Mouse (Mus musculus) midbrain, embryonic 15.5 days (tissue): ENCODE data around the gene Tacstd2. TPM values are rescaled to one million over a fixed set of nuclear protein-coding genes. Genes with fewer than 3 reads are reported as not detected.
A peak's percentile ranks its signal among the peaks of the same experiment; 100 is the strongest.

Experiments
- ATAC-seq: fragments of 200-750 bp; cut with Nextera tagmentation; replicated peaks from 2 replicates; pipeline ENCODE4 v1.8.0; 2017; ENCODE audit warnings: moderate TSS enrichment
- H3K27ac ChIP-seq: fragments of 300-500 bp; sonication (generic); 2 replicates; pipeline ENCODE4 v1.5.1; 2015; ENCODE audit warnings: mild to moderate bottlenecking, inconsistent platforms
- H3K27me3 ChIP-seq: fragments of 300-500 bp; sonication (generic); replicated peaks from 2 replicates; pipeline ENCODE4 v1.6.1; 2015; ENCODE audit warnings: inconsistent platforms
- H3K36me3 ChIP-seq: fragments of 300-500 bp; sonication (generic); replicated peaks from 2 replicates; pipeline ENCODE4 v1.6.1; 2015; ENCODE audit warnings: inconsistent platforms
- H3K4me1 ChIP-seq: fragments of 300-500 bp; sonication (generic); 2 replicates; pipeline ENCODE4 v1.6.1; 2015; ENCODE audit warnings: inconsistent platforms
- H3K4me2 ChIP-seq: fragments of 300-500 bp; sonication (generic); 2 replicates; pipeline ENCODE4 v1.6.1; 2015; ENCODE audit warnings: inconsistent platforms, mild to moderate bottlenecking, moderate library complexity
- H3K4me3 ChIP-seq: fragments of 300-500 bp; sonication (generic); 2 replicates; pipeline ENCODE4 v1.5.1; 2015; ENCODE audit warnings: mild to moderate bottlenecking, inconsistent platforms
- H3K9ac ChIP-seq: fragments of 300-500 bp; sonication (generic); 2 replicates; pipeline ENCODE4 v1.6.1; 2015; ENCODE audit warnings: mild to moderate bottlenecking, inconsistent platforms
- H3K9me3 ChIP-seq: fragments of 300-500 bp; sonication (generic); 2 replicates; pipeline ENCODE4 v1.6.1; 2016; ENCODE audit warnings: inconsistent platforms
- WGBS: fragments of 180-500 bp; shearing (Covaris S2); methylation state at CpG from one replicate; pipeline ENCODE4 v1.1.7; 2015; ENCODE audit warnings: mixed read lengths; 5-methylcytosine and 5-hydroxymethylcytosine counted together
- polyA plus RNA-seq: library from polyadenylated mRNA; unstranded; fragments of >200 nt; fragmentation: Nextera tagmentation; extraction: Ambion mirVana; gene quantifications from 2 replicates; pipeline ENCODE4 v1.2.1, GENCODE M21; 2015

The Tacstd2 gene
- 1.5 and 2.1 TPM in 2 replicates for polyA plus RNA-seq

- Histone ChIP-seq H3K4me3 (peak within 1 kb of the TSS; percentile 50), H3K27me3 (peaks cover 60% of the 10 kb centered on the region), H3K4me1 (peaks cover 21% of the 10 kb centered on the region), H3K27ac (no peak within 1 kb of the TSS), H3K4me2 (peak within 1 kb of the TSS; percentile 77), H3K36me3 (no peaks in the 10 kb centered on the region), H3K9me3 (no peaks in the 10 kb centered on the region), H3K9ac (peak within 1 kb of the TSS; percentile 35)
- WGBS: 3% methylated on average over 8 of the region's 8 CpGs
- ATAC-seq: no peak
Observed at GRCm38 (mm10) chr6:67535777-67536054, at the start of gene Tacstd2. Gene Tacstd2 (minus strand): TSS chr6:67535796.

DNA sequence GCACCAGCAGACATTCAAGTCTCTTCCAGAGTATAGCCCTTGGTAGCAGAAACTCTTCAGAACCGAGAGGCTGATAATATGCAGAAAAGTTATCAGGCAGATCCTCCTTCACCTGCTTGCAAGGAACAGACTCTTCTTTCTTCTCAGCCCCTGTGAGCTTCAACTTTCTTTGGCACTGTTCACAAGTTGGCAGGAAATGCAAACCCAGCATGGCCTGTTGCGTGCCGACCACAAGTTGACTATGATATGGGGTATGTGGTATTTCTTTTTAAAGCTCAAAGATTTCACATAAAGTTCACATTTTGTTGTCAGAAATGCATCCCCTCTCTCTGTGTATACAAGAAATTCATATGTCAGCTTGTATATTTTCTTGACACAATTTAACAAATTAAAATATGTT is 30.7 kb upstream of the Tacstd2 start:
- H3K4me1 ChIP-seq: no peaks in the 10 kb centered on the region
- 92% methylated on average over 3 of the region's 3 CpGs for WGBS

DNA sequence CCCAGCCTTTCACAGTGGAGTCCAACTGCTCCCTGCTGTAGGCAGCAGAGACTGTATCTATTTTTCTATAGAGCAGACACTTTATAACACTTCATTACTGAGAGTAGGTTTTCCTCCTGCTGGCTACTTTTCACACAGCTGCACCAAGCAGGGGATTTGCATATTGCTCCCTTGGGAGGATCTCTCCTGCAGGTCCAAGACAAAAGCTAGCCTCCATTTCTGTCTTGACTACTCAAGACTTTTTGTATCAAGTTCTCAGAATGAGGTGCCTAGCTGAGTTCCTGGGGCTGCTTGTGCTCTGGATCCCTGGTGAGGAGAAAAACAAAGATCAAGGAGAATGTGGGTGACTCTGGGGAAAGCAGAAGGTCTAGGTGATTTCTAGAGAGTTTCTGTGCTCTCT is 19.8 kb upstream of the Tacstd2 start:
- Histone ChIP-seq H3K36me3 (no peaks in the 10 kb centered on the region), H3K9me3 (no peaks in the 10 kb centered on the region), H3K4me2 (no peak overlapping the region), H3K4me1 (no peaks in the 10 kb centered on the region), H3K27me3 (no peaks in the 10 kb centered on the region), H3K4me3 (no peak overlapping the region), H3K27ac (no peak overlapping the region), H3K9ac (no peak overlapping the region)
- no peak for ATAC-seq

More for the DNA sequence above, 30.7 kb upstream of the Tacstd2 start:
- Histone ChIP-seq H3K4me2 (no peak overlapping the region), H3K36me3 (no peaks in the 10 kb centered on the region), H3K9me3 (no peaks in the 10 kb centered on the region), H3K9ac (no peak overlapping the region), H3K27me3 (no peaks in the 10 kb centered on the region), H3K27ac (no peak overlapping the region), H3K4me3 (no peak overlapping the region)
- no peak for ATAC-seq

GRCm38 (mm10) chr6:67549550-67549949 is 14.0 kb upstream of the Tacstd2 start:
- Histone ChIP-seq H3K27me3 (no peaks in the 10 kb centered on the region), H3K4me2 (no peak overlapping the region), H3K27ac (no peak overlapping the region), H3K36me3 (no peaks in the 10 kb centered on the region), H3K9ac (no peak overlapping the region), H3K4me1 (no peaks in the 10 kb centered on the region), H3K4me3 (no peak overlapping the region), H3K9me3 (no peaks in the 10 kb centered on the region)
- WGBS: 9% methylated on average over 1 of the region's 1 CpGs
- no peak for ATAC-seq

GRCm38 (mm10) chr6:67535005-67535776 is 405 bp downstream of the Tacstd2 start:
- peaks cover 60% of the 10 kb centered on the region for H3K27me3 ChIP-seq
- 1% methylated on average over 62 of the region's 62 CpGs for WGBS
- H3K4me1 ChIP-seq: peaks cover 21% of the 10 kb centered on the region
- H3K4me2 ChIP-seq: peak overlapping the region; percentile 77
- peak; percentile 79 for ATAC-seq
- peak overlapping the region; percentile 35 for H3K9ac ChIP-seq
- H3K36me3 ChIP-seq: no peaks in the 10 kb centered on the region
- H3K4me3 ChIP-seq: peak overlapping the region; percentile 50
- no peak overlapping the region for H3K27ac ChIP-seq
- no peaks in the 10 kb centered on the region for H3K9me3 ChIP-seq

- Histone ChIP-seq H3K27me3 (peaks cover 60% of the 10 kb centered on the region), H3K4me1 (peaks cover 21% of the 10 kb centered on the region)
- 7% methylated on average over 31 of the region's 31 CpGs for WGBS
Observed at GRCm38 (mm10) chr6:67534191-67535004, 1.2 kb downstream of the Tacstd2 start.

DNA sequence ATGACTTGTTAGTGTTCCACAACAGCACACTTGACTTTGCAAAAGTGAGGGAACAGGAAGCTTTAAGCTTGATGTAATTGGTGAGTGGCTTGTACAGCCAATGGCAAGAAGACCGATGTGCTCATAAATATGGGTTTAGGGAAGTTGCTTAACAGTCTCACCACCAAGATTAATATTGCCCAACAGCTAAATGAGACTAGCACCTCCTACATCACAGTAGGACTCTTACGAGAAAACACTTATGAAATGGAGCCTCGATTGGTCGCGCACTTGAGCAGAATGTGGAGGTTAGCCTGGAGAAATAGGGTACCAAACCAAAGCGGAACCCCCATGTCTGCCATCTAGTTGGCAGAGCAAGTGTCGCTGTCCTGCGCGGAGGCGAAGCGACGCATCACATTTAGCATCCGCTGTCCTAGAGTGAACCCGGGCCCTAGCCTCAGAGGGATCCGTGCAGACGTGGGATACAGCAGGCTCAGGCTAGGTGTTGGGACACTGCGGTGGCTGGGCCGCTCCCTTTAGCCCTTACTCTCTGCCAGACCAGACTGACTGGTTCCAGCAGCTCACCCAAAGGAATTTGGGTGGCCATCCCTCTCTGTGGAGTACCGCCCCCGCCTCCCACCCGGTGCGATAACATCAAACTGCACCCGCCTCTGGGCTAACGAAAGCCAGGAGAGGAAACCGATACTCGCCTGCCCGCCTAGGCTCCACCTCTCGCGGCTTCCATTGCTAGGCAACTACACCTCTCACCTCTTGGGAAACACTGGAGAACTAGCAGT is 2.7 kb downstream of the Tacstd2 start:
- Histone ChIP-seq H3K9ac (no peak overlapping the region), H3K27ac (no peak overlapping the region), H3K4me2 (peak overlapping the region; percentile 41), H3K4me3 (peak overlapping the region; percentile 26), H3K36me3 (no peaks in the 10 kb centered on the region), H3K9me3 (no peaks in the 10 kb centered on the region), H3K4me1 (peaks cover 21% of the 10 kb centered on the region), H3K27me3 (peaks cover 60% of the 10 kb centered on the region)
- peak; percentile 53 for ATAC-seq
- 8% methylated on average over 29 of the region's 29 CpGs for WGBS

More at GRCm38 (mm10) chr6:67534191-67535004, 1.2 kb downstream of the Tacstd2 start:
- Histone ChIP-seq H3K9me3 (no peaks in the 10 kb centered on the region), H3K27ac (no peak overlapping the region), H3K4me2 (peak overlapping the region; percentile 77), H3K36me3 (no peaks in the 10 kb centered on the region), H3K9ac (peak overlapping the region; percentile 35; the same call in 1 of the 2 replicates), H3K4me3 (peak overlapping the region; percentile 50)
- ATAC-seq: no peak; the same call in 1 of the 2 replicates

DNA sequence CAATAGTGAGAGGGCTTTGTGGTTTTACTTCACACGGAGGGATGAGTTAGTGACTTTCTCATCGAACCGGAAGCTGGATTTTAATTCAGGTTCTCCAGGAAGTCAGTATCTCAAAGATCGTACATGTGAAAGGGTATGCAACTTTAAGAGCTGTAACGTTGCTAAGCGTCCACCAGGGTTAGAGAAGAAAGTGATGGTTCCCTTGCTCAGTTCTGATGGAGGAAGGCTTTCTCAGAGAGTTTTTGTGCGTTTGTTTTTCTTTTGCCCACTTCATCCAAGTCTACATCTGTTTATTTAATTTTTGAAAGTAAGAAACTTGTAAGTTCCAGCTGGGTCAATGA is 3.8 kb downstream of the Tacstd2 start:
- Histone ChIP-seq H3K9me3 (no peaks in the 10 kb centered on the region), H3K27me3 (peaks cover 56% of the 10 kb centered on the region), H3K4me2 (no peak overlapping the region), H3K9ac (no peak overlapping the region), H3K27ac (no peak overlapping the region), H3K4me3 (no peak overlapping the region), H3K4me1 (peaks cover 21% of the 10 kb centered on the region), H3K36me3 (no peaks in the 10 kb centered on the region)
- WGBS: 67% methylated on average over 7 of the region's 7 CpGs
- no peak for ATAC-seq

DNA sequence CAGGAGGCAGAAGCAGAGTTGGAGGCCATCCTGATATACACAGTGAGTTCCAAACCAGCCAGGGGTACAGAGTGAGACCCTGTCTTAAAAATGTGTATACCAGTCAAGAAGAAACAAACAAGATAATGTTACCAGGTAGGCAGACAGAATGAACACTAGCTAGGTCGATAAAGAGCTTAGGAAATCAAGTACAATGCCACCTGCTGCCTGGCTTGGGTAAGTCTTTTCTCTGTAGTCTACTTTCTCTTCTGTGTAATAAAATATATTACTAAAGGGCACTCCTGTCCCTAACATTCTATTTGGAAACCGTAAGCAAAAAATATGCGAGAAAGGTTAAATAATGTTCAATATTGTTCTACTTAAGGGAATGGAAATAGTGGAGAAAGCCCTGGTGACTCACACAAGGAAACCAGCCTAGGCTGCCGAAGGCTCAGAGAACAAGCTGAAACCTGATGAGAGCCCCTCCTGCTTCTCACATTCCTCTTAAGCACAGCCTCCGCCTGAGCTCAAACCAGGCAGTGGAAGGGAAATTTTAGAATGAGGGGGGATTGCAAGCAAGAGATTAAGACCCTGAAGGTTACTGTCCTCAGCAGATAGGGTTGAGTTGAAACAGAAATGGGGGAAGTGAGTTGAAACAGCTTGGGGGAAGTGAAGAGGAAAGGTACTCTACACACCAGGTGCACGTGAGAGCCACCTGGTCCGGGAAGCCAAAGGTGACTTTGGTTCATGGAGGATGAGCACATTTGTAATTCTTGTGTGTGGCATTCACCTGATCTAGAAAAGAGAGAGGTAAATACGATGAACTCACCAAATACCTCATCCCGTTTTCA is 4.4 kb downstream of the Tacstd2 start:
- ATAC-seq: no peak
- 71% methylated on average over 9 of the region's 9 CpGs for WGBS
- no peak overlapping the region for H3K9ac ChIP-seq

DNA sequence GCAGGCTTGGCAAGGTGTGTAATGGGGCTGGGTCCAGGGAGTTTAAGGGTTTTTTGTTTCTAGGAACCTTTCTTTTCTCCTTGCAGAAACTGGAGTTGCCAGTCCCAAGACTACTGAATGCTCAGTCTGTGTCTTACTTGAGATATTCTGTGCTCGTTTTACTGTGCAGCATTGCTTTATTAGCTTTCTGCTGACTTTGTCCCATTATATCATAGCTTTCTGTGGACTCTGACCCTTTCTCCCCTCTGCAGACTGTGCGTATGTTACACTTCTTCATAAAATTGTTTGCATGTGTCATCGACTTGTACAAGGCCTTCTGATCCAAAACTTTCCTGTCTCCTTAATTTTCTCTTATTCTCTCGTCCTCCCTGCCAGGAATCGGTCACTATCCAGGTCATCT is 9.2 kb downstream of the Tacstd2 start:
- Histone ChIP-seq H3K4me3 (no peak overlapping the region), H3K27me3 (peaks cover 3% of the 10 kb centered on the region; the same call in 1 of the 2 replicates), H3K4me2 (no peak overlapping the region), H3K27ac (no peak overlapping the region), H3K4me1 (no peaks in the 10 kb centered on the region), H3K9ac (no peak overlapping the region), H3K36me3 (no peaks in the 10 kb centered on the region), H3K9me3 (no peaks in the 10 kb centered on the region)
- WGBS: 86% methylated on average over 5 of the region's 5 CpGs
- no peak for ATAC-seq

More for the DNA sequence above, 4.4 kb downstream of the Tacstd2 start:
- peaks cover 50% of the 10 kb centered on the region for H3K27me3 ChIP-seq
- peaks cover 21% of the 10 kb centered on the region for H3K4me1 ChIP-seq
- H3K36me3 ChIP-seq: no peaks in the 10 kb centered on the region
- H3K4me2 ChIP-seq: no peak overlapping the region
- no peak overlapping the region for H3K4me3 ChIP-seq
- H3K27ac ChIP-seq: no peak overlapping the region
- H3K9me3 ChIP-seq: no peaks in the 10 kb centered on the region

DNA sequence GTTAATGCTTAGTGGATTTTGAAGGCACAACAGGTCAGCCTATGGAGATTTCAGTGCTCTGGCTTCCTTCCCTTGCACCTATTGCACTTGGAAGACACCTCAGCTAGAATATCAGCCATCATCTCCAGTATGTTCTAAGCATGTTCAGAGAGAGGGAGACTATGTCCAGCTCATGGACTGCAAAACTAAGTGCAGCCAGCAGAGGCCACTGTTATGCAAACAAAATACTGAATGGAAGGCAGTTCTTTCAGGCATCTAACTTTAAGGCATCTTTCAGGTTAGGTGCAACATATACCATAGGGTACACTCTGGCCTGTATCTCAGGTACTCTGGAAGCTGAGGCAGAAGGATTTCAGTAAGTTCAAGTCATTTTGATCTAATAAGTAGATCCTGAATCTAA is 24.8 kb downstream of the Tacstd2 start:
- H3K4me2 ChIP-seq: no peak overlapping the region
- H3K9me3 ChIP-seq: no peaks in the 10 kb centered on the region
- no peaks in the 10 kb centered on the region for H3K4me1 ChIP-seq
- H3K9ac ChIP-seq: no peak overlapping the region
- H3K36me3 ChIP-seq: no peaks in the 10 kb centered on the region
- no peak overlapping the region for H3K4me3 ChIP-seq
- ATAC-seq: peak; percentile 45; the same call in 1 of the 2 replicates
- no peaks in the 10 kb centered on the region for H3K27me3 ChIP-seq
- no peak overlapping the region for H3K27ac ChIP-seq
